Mouse (Mus musculus) forelimb bud, embryonic 11.5 days (tissue): ENCODE measurements at regions not wholly inside any gene's neighbourhood (a gene's known extent, or its start where the extent isn't known, plus 50 kb on each side); places are given as distances from the start of the nearest gene placed in this dataset.

Source experiments
- DNase-seq: peaks from one replicate; pipeline ENCODE4 v3.0.0-alpha.2; 2012; ENCODE audit warnings: low read depth, low spot score

DNA sequence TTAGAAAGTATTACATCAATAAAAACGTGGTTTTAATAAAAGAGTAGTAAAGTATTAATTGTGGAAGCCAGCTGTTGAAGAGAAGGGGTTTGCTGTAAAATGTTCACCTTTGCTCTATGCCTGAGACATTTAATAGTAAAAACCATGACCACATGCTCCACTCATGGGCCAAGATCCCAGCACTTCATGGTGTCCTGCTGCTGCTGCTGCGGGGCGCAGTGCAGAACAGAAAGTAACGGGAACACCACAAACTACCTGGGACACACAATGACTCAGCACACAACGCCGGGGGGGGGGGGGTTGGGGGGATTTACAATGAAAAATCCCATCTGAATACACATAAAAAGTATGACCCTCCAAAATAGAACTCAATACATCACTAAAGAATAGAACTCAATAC is 124.8 kb upstream of the Klf14 start:
- DNase-seq = no peak

DNA sequence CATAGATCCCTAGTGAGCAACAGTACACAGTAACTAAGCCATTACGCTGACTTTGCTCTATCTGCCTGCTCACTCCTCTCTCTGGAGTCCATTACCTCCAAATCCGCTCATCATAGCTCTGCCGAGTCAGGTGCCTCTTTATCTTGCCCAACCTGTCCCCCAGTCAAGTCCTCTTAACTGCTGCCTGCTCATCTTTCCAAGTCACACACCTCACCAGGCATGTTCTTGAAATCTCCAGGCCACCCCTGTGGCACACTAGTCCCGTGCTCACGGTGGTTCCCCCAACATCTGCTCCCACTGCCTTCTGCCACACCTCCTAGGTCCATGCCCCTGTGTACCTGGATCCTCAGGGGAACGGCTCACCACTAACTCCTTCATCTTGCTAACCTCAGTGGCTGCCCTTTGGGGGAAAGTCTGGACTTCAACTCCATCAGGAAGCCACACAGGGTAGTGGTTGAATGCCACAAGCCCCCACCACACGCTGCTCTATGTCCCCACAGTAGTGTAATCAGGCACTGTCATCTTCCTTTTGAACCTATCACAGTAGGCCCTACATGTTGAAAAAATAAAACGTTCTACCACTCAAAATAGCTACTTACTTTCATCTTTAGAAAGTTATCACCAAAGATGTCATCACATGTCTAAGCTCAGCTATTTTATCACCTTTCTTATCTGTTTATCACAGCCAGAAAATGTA is 126.3 kb upstream of the Klf14 start:
- DNase-seq = no peak

DNA sequence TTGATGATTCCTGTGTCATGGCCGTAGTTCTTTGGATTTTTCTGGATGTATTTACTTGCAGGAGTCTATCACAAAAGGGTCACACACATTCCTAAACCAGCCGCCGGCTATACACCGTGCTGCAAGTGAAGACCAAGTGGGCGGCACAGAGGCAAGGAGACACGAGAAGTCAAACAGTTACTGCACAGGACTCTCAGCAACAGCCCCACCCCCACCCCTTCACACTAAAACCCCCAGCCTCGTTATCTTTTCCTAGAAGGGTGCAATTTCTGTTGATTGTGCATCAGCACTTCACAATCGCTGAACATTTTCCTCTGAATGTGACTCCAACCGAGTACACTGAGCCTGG is 126.9 kb upstream of the Klf14 start:
- no peak for DNase-seq

DNA sequence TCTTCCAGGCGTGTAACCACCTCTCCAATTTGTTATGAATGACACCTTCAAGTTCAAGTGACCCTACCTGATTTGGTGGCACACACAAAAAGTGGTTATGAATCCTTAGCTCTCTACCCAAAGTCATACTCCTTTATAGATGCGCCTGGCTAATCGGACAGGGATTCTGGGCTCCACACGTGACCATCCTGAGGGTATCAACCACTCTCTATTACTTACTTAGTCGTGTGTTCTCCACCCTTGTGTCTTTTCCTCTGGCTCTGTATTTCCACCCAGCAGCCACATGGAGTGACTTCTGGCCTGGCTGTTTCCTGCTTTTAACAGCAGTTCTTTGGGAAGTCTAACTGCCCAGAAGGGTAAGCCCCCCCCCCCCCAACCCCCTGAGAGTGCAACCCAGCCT is 127.4 kb upstream of the Klf14 start:
- DNase-seq = no peak

DNA sequence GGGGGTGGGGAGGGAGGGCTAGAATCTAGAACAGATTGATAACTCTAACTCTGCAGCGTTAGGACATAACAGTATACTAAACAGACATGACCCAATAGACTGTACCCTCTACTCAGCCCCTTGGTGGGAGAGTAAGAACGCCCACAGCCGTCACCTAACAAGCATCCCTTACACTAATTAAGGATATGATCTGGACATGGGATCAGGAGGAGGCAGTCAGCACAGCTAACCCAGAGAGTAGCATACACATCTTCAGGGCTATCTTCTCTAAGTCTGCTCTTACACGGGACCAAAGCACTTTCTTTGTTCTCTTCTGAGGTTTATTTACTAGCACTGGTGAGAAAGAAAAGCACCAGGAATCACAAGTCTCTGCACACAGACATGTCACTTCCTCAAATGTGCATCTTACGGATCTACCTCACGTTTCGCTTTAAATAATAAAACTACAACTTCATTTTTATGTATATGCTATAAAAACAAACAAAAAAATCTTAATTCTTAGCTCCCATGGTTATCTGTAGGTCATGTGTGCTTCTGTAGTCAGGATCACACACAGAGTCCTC is 128.0 kb upstream of the Klf14 start:
- DNase-seq = no peak

DNA sequence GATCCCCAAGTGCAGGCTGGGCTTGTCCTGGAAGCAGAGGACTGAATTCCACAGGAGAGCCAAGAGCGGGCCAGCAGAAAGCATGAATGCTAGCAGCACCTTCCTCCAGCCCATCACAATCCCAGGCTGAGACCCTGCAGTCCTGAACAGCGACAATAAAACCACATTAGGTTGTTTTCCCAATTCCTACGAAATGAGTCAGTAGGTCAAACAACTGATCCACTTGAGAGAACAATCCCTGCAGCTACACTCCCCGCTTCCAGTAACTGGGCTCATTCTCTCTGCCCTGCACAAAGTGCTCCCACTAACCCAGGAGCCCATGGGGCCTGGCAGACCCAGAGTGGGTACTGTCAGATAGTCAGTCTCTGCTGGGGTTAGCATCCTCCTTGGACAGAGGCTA is 128.6 kb upstream of the Klf14 start:
- DNase-seq = no peak

DNA sequence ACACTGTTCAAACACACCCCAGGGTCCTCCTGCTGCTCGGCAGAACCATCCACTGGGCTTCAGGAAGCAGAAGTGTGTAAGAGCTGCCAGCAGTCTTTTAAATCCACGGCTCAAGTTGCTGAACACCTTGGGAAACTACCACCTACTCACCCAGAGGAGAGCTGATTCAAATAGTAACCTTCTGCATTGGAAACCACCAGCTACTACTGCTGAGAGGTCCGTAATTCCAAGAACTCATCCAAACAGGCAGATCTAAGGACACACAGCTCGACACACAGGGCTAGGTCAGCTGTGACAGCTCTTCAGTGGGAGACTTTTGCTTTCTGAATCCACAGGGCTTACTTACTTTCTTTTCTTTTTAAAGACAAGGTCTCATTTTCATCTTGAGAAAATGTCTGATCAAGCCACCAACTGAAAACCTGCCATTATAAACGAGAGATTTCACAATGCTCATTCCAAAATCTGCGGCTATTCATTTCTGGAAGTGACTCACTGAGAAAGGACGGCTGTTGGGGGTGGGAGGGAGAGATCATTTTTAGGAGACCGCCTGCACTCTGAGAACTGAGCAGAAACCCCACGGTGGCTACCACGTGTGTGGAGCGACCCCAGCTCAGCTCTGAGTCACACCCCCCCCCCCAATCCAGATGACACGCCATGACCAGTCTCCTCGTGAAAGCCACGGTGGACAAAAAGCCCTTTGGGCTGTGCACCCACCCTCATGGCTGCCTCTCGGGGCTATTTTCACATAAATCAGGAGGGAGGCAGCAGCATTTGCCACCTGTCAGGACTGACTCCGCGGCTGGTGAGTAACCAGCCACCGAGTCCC is 129.5 kb upstream of the Klf14 start:
- no peak for DNase-seq

DNA sequence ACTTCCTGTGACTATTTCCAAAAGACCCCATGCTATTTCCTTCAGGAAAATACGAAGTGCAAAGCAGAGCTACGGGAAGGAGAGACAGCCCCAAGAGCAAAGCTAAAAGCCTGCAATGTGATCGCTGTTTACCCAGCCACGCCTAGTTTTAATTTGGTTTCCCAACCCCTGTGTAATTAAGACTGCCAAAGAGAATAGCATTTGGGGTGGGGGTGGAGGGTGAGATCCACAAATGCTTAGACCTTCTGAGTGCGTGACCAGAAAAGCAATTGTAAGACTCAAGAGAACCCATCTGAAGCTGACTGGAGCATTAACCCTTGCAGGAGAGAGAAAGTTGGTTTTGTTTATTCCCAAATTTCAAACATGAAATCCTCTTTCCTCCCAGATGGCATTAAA is 130.1 kb upstream of the Klf14 start:
- DNase-seq = no peak

DNA sequence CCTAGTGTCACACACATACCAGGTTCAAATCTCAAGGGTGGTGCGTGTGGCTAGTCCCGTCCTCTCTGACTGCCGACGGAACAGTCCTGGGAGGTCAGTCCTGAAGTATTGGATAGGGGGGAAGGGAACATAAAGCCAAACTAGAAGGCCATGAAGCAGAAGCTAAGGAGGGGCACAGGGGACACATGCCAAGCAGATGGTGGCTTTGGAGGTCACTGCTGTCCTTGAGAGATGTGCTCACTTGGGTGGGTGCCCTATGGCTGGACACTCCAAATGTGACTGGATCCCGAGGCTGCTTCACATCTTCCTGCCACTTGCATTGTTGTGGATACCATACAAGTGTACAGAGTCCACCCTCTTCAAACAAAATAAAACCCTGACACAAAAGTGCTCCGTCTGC is 131.4 kb upstream of the Klf14 start:
- DNase-seq = no peak

DNA sequence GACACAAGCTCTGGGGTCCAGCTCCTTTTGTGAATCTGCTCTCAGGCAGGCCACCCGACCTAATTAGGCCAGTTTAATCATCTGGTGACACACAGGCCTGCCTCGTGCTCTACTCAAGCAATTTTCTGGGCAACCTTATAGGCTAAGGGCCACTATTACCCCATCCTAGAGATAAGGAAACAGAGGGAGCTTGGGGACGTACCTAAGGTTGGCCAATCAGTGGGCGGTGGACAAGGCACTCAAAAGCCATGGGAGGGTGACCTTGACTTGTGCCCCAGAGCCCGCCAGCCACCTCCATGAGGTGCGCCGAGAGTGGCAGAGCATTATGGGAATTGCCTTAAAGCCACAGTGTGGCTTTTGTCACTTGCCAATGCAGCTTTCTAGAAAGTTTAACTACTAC is 131.9 kb upstream of the Klf14 start:
- no peak for DNase-seq

DNA sequence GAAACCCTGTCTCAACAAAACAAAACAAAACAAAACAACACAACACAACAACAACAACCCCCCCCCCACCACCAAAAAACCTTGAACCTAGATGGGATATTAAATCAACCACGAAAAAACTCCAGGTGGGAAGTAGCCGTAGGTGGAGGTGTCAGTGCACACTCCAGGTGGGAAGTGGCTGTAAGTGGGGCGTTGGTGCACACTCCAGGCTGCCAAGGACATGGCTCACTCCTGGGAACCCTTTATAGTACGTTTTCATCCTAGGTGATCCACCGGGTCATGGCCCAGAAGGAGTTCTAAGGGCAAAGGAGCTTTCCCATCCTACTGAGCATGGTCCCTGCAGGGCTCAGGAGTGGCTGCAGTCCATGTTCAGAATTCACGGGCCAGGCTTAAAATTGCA is 133.4 kb upstream of the Klf14 start:
- DNase-seq = no peak

DNA sequence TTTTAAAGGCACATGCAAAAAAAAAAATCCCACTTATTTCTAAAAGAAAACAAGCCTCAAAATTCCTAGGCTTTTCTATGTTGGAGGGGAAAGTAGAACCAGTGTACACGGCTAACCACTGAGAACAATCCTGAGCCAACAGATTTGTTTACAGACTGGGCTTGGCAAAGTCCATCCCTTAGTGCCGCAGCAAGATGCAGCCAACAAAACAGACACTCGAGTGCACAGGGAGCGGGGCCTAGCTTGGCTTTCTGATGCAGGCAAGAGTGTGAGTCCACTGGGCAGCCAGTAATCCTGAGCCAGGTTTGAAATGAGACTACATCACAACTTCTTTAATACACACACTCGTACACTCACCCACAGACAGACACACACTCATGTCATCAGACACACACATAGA is 133.9 kb upstream of the Klf14 start:
- no peak for DNase-seq

DNA sequence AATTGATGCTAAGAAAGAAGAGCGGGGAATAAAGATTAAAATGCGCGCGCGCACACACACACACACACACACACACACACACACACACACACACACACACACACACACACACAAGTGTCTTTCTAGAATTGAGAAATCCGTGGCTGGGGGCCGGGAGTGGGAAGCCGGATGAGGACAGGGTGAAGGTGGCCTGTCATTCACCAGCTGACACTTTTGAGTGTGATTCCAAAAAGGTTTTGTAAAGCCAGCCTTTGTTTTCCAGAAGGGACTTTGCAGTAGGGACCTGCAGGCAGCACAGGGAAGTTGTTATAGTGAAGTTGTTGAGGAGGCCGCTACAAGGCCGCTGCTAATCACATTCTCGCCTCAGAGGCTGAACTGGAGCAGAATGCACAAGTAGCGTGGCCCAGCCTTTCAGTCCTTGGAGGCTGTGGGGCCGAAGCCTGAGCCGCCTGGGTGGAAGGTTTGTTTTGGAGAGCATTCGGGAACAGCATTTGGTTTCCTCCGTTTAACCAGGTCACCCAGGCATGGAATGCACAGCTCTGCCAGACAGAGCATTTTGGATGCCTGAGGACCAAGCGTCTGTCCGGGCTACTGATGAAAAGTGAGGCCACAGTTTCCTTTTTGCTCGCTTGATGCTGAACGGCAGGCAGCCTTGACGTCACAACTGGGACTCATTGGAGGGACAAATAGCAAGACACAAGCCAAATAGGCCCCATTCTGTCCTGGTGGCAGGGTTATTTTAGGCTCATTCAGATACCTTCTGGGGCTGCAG is 137.3 kb upstream of the Klf14 start:
- no peak for DNase-seq

DNA sequence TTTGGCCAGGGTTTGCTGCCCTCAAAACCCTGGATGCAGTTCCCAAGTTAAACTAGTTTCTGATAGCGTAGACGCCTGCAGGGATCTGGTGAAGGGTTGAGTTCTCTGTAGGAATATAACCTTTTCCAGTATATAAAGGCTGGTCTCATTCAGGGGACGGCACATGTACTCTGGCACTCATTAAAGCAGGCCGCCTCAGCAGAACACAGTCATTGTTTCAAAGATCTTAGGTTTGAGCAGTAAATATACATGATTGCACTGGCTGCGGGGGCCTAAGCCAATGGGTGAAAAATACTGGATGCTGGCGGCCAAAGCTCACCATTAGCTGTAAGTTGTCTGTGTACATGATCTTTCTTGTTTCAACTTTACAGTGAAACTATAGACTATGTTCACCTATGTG is 137.9 kb upstream of the Klf14 start:
- DNase-seq = no peak

DNA sequence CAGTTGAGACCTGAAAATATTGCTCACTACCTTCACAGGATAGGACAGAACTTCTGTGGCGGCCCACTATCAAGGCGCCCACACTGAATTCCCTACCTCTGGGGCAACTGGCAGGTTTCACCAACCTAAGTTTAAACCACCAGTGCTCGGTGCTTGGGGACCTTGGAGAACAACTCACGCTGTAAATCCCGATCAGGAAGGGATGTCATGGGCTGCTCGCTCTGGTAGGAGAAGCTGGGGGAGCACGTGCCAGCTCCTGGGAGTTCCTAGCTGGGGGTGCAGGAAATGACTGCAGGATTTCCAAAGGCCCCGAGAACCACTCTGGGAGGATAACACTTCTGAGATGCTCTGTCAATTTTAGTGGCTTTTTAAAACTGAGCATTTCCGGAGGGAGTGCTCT is 138.4 kb upstream of the Klf14 start:
- DNase-seq = no peak

DNA sequence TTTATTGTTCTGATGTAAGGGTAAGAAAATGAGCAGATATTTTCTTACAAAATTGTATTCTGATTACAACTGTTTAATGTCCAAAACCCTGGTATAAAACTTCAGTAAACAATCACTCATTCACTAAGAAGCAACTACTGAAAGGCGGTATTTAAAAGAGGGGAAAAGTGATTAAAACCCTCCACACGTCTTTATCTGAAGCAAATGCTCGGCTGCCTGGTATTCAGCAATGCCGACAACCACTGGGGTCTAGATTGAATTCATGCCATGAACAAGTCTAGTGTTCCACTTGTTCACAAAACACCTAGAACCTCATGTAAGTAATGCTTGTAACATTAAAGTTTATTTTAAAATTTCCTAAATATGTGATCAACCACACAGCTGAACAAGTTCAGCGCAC is 139.2 kb upstream of the Klf14 start:
- no peak for DNase-seq

DNA sequence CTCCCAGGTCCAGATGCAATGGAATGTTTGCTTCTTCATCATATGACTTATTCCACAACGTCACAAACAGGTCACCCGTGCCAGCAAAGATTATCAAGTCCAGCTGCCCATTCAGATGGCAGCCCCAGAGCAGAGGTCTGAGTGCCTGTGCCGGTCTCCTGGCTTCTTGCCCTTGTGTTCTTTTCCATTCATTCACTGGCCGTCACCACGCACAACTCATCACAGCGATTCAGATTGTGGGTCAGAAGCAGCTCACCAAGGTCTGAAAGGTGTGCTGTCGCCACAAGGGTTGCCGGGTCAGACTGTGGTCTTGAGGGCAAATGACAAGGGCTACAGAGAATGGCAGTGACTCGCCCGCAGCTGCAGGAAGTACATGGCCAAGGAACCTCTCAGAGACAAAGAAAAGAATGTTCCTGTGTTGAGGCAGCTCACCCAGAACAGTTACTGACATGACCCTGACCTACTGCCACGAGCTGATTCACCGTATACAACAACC is 141.3 kb upstream of the Klf14 start:
- DNase-seq = no peak

DNA sequence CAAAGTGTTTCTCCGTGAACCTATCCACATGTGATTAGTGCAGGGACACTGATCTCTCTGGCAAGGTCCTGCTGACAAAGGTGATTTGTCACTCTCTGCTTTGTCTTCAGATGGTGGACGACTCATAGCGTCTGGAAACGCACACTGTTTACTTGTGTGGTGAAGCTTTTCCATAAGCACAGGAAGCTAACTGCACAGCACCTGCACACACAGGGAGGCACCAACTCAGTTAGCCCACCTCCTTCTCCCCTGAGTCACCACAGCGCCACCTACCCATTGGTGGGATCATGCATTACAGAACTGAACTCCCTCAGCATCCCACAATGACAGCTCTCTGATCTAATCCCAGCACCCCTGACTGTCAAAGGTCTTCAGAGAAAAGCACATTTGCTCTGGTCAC is 141.9 kb upstream of the Klf14 start:
- DNase-seq = no peak

DNA sequence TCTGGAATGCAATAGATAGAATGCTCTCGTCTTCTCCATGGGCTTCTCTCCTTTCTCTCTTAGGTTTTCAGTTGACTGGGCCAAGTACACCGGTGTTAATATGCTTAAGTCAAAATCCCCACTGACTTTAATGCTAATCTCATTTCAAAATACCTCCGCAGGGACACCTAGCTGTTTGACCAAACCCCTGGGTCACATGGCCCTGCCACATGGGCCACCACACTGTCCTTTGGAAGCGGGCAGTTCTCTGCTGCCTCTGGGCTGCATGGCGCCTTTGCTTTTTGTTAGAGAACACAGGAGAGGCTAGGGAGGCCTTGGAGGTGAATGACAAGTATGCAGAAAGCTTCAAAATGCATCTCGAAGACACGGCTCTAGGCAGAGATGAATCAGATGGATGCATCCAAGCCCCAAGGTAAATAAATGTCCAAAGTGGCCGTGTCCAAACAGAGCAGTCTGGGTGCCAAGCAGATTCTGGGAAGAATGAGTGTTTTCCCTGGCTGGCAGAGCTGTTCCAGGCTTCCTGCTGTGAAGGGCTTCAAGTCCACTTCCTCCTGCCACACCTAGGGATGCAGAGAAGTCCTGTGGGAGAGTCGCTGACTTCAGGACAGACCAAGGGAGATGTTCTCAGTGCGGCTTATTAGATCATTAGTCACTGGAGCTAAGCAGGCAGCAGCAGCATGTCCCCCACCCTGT is 147.4 kb upstream of the Klf14 start:
- no peak for DNase-seq

DNA sequence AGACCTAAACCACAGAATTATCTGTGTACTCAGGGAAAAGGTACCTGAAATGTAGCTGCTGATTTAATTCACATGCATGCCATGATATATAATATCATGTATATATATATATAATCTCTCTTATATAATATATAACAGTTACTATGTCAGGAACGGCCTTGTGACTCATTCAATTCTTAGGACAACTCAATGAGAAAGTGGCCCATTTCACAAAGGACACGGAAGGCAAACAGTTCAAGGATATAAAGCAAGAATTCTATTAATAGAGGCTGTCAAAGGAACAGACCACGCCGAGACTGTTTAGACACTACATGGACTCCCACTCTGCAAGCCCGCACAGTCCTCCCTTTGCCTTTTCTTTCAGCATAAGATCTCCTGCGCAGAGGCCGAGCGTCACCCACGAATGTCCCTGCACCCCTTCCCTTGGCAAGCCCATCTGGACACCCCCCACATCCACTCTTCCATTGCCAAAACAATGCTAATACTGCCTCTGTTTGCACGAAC is 148.0 kb upstream of the Klf14 start:
- no peak for DNase-seq

DNA sequence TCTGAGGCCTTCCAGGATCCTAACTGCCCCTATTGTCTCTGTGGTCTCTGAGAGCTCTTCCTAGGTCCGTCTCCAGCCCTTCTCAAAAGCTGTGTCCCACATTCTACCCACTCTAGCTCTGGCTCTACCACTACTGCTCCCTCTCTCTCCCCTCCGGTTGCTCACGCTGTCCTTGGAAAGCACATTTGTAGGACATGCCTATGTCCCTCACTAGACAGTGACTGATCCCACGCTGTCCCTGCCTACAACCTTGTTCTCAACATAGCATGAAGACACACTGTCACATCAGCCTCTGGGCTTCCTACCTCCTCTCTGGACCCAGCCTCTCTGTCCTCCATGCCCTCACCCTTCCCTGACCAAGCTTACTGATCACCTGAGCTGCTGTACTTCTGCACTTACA is 148.5 kb upstream of the Klf14 start:
- no peak for DNase-seq
